Mouse (Mus musculus): ENCODE data around the gene Iqca.

The Iqca gene

DNA sequence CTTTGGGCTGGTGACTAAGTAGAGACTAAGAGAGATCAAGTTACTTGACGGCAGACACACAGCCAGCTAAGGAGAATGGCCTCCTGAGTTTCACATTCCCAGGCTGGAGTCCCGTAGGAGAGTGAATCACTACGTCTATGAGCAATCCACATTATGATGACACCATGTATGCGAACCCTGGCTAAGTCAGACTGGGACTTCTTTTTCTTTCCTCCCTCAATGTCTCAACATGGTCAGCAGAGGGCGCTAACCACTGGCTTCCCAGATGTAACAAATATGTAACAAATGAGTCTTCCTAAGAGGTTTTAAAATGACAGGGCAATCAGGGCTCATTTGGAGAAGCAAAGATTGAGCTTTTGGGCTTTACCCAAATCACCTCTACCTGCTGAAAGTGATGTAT lies 101.9 kb downstream of the Iqca start:
- DNase-seq, result peak; percentile 13 to 56

DNA sequence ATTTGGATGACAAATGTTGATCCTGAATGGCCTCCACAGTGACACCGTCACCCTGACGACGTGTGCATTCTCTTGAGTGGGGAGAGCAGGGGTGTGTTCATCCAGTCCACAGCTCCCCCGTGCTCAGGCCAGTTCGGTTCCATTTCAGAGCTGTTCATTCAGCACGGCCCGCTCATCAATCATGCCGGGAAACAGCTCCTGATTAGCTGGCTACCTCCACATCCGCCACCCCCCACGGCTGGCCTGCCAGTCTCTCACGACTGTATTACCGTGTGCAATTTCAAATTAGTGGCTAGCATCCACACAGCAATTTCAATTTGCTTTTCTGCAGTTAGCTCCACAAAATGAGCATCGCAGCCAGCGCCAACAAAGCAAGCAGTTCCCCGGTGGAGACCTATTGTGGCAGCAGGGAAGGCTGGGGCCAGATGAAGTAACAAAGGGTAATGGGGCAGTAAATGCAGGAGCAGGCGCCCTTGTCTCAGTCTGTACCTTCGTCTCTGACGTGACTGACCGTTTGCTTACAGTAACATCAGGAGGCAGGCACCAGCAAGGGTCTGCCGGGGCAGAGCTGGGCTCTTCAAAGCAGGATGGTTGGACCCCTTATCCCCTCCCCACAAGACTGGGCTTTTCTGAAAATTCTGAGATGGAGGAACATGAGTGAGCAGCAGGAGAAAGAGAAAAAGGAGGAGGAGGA lies 103.0 kb downstream of the Iqca start:
- DNase-seq, result peak in 1 of 2 experiments; percentile 26

DNA sequence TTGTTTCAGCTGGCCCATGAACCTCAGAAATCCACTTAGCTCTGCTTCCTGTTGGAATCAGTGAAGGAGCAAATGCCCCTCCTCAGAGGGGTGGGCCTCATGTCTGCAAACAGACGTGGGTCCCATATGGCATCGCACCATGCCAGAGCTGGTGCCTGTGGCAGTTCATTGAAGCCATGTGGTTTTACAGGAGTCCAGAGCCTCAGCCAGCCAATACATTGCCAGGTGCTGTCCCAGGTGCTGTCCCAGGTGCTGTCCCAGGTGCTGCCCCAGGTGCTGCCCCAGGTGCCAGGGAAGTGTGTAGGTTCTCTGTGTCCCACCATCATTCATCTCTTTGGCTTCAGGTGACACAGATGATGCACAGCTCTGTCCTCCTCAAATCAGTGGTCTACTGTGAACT lies 124.9 kb downstream of the Iqca start:
- DNase-seq, result no peak

DNA sequence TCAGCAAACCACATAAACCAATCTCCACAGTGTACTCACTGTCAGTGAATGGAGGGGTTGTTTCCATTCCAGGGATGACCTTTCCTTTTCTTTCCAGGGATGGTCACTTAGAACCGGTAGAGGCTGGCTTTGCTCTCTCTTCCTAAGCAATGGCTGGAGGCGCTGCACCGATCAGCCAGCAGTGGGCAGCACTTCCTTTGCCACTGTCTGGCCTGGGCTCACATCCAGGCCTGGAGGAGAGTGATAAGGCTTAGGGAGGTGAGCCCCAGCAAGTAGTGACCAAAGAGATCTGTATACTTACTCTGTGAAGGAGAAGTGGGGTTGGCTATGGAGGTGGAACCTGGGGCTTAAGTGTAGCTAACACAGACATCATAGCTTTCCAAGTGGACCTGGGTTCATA lies 126.3 kb downstream of the Iqca start:
- DNase-seq, result peak; percentile 36 to 48

DNA sequence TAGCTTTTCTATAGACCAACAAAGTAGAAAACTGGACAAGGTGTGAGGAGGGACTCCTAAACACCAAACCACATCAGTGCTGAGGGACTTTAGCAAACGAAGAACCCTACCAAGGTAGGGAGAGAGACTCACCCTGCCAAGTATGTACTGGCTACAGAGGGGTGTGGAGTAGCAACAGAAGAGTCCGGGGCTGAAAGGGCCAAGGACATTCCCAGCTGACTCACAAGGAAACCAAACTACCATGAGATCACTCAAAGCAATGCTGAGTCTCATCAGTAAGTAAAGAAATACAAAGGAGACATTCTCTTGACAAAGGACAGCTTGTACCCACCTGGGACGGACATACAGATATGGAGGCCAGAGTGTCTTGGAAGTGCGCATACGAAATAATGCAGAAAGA lies 132.9 kb downstream of the Iqca start:
- DNase-seq, result no peak

DNA sequence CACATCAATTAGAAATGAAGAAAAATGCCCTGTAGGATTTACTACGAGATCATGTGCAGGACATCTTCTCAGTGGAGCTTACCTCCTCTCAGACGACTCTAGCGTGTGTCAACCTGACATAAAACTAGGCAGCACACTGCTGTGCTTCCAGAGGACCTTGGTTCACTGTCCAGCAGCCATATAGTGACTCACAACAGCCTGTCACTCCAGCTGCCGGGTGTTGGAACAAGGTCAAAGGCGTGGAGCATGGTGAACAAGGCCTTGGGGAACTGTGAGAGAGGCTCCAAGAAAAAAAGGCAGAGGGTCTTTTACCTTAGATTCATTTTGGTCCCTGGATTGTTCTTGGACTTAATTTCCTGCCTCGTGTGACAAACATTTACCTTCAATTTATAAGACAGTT lies 135.1 kb downstream of the Iqca start:
- DNase-seq, result no peak

DNA sequence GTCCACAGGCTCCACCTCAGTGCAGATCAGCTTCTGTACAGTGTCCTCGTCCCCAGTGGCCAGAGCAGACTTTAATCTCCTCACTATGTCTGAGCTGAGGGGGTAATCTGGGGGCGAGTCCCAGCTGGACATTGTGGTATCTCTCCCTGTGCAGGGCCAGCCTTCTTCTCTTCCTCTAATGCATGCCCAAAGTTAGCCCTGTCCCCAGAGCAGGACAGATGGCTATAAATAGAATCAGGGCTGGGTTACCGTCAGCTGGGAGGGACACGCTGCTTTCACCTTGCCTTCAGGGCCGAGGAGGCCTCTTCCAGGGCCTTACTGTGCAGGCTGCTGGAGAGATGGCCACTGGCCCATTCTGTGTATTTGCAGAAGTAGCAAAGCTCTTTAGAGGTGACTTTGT lies 138.8 kb downstream of the Iqca start, which contains the start of gene Asb18:
Gene Asb18, minus strand, starts transcription at position 221 of the 400 bp plus-strand sequence.
- DNase-seq, result no peak

DNA sequence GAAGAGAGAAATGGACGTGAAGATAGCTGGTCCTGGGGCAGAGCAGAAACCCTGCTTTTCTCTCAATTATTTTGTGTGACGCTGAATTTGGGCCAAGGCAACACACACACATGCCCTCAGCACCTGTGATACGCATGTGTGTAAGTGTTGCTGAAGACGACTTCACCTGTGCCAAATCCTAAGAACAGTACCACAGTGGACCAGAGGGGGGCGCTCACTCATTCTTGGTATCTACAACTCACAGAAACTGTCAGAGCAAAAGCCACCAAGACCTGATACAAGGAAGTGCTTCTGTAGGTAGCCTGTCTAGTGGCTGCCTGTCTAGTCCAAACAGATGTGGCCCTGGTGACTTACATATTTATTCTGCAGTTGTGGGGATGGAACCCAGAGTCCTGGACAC lies 139.9 kb downstream of the Iqca start:
- no peak for DNase-seq

DNA sequence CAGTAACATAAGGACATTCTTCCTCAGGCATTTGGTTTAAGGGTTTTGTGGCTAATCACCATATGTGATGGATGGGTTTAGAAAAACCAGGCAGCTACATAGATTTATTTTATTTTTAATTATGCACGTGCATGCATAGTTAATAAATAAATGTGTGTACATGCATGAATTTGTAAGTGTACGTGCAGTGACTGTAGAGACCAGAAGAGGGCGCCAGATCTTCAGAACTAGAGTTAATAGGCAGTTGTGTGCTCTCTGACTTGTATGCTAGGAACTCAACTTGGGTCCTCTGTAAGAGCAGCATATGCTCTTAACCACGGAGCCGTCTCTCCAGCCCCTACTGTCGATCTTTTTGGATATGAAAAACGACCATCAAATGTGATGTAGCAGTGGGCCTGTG lies 140.4 kb downstream of the Iqca start:
- no peak for DNase-seq

DNA sequence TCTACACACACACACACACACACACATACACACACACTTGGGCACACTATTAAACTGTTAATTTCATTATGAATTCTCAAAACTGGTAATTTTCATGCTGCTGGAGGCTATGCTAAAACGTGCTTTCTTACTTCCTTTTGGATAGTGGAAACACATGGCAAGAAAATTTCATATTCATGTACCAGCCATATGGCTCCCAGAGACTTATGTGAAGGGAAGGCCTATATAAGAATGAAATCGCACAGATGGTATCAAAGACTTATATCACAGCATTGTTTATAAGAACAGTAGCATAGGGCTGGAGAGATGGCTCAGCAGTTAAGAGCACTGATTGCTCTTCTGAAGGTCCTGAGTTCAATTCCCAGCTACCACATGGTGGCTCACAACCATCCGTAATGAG lies 141.0 kb downstream of the Iqca start:
- no peak for DNase-seq

DNA sequence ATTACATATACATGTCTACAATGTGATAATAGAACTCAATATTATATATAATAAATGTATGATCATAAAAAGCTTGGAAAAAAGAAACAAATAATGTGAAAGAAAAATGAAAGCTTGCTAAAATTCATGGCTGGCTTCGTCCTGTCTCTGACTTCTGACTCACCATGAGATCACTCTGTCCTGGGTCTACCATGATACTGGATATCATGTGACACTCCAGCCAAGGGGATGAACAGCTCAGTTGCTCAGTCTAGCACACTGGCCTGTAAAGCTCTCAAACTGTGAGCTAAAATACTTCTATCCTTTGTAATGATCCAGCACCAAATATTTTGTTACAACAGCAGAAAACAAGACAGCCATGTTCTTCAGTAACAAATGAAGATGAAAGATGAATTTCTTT lies 143.1 kb downstream of the Iqca start:
- DNase-seq, result no peak

DNA sequence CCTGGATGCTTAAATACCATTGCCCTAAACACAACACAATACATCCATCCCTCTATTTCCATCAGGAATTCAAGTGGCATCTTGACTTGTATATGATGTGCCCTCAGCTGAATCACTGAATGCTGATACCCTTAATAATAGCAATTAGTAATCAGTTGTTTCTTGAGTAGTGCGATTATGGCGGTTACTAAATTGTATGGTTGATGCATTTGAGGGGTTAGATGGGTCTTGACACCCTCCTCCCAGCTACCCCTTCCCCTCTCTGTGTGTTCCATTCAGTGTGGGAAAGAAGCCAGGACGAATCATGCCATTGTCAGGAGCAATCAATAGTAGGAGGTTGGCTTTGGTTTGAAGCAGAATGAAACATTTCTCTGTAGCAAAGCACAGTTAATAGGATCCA lies 144.0 kb downstream of the Iqca start:
- DNase-seq, result no peak

DNA sequence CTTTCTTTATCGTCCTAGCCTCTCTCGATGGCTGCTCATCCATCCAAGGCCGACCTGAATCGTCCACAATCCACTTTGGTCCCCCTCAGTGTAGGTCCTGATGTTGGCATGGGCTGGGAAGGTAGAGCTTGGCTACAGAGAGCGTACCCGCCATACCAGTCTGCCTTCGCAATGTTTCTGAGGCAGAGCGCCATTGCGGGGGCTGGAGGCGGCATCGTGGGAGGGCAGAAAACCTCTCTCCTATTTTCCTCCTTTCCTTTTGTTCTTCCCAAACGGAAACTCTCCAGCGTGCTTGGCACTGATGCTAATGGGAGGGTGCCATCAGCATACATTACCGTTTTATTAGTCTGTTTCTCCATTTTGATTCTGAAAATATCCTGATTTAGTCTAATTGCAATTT lies 146.5 kb downstream of the Iqca start:
- DNase-seq, result no peak

DNA sequence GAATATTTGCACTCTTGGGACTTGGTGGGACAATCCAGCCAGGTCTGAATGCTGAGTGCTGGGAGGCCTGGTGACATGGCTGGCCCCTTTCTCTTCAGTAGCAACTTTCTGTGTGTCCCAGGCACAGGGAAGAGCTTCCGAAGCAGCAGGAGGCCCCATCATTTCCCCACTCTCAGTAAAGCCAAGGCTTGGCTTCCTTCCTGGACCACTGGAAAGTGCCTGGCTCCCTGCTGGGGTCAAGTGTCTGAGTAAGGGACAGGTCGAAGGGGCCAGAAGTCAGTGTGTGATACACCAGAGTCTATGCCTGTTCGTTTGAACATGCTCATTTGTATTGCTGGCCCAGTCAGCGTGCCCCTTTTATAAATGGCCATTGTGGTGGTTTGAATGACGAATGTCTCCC lies 152.2 kb downstream of the Iqca start:
- DNase-seq, result no peak

DNA sequence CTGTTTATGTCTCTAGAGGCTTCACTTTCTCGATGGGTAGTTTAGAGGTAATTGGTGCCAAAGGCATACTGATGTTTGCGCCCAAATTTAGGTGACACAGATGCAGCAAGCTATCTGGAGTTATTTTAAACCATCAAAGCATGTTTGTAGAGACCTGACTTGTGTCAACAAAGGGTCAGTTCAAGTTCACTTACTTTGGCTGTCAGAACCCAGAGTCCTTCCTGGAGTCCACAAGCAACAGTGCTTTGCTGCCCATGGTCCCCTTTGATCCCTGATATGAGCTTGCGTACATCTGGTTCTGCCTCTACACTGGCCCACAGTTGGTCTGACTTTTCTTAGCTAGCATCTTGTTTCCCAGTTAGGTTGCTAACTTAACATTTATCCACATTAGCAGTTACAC lies 153.3 kb downstream of the Iqca start:
- no peak for DNase-seq

DNA sequence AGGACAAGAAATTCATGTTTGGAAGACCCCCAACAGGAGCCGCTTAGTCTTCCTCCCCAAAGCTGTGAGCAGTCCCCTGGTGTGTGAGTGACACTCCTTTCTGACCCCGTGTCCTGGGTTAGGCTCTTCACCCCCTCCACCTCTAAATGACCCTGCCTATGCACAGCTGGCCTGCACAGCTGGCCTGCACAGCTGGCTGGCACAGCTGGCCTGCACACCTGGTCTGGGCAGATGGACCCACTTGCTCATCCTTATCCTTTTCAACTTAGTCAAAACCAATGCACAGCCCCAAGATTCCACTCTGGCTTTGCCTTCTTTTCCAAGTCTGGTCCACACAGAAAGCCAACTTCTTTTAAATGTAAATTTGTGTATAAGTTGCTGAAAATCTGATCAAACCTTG lies 154.5 kb downstream of the Iqca start:
- DNase-seq, result no peak

DNA sequence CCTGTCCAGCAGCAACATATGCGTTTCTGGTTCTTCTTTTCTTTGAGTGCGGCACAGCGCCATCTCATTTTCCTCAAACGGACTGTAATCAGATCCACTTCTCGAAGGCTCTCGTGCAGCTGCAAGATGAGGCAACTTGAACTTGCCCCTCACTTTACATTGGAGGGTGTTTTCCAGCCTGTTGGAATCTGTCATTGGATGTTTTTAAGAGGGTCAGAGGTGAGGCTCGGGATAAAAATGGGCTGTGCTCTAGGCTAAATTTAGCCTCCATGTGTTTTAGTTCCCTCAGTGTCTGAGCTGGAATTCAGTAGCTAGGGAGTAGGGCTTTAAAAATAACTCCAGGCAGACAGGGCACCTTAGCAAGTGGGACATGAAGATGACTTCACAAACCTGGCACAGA lies 155.1 kb downstream of the Iqca start:
- peak in 1 of 2 experiments; percentile 30 for DNase-seq

DNA sequence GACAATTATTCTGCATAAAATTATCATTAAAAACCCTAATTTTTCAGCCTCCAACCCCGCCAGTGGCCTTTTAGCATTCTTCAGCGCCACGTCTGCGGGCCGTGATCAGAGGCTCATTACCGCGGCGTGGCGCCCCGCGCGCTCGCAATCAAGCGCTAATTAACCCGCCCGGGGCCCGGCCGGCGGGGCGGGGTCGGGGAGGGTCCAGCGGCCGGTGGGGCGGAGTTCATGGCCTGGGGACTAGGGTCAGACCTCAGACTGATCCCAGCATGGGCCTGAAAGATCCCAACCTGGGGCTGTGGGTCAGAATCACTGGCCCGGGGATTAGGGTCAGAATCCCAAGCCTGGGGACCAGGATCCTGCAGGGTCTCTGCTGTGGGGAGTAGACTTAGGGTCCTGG lies 160.9 kb downstream of the Iqca start:
- DNase-seq, result no peak

Data from lung, postnatal 4 days (tissue).